Mouse (Mus musculus) embryonic facial prominence, embryonic 14.5 days (tissue): ENCODE data around the gene Lman1l. TPM values are rescaled to one million over a fixed set of nuclear protein-coding genes. Genes with fewer than 3 reads are reported as not detected.
A peak's percentile ranks its signal among the peaks of the same experiment; 100 is the strongest.

Experiments used
- ATAC-seq: fragments of 200-750 bp; cut with Nextera tagmentation; 2 replicates; pipeline ENCODE4 v1.8.0; 2017; ENCODE audit warnings: low read depth, moderate number of reproducible peaks, moderate TSS enrichment
- DNase-seq: peaks from one replicate; pipeline ENCODE4 v3.0.0-alpha.2; 2015; ENCODE audit warnings: low spot score
- H3K27ac ChIP-seq: fragments of 300-500 bp; sonication (generic); replicated peaks from 2 replicates; pipeline ENCODE4 v1.5.1; 2014; ENCODE audit warnings: low read depth, mild to moderate bottlenecking, low read length, moderate library complexity
- H3K27me3 ChIP-seq: fragments of 300-500 bp; sonication (generic); replicated peaks from 2 replicates; pipeline ENCODE4 v1.6.1; 2014; ENCODE audit warnings: low read length; ENCODE audit not compliant: control insufficient read depth, insufficient read depth
- H3K36me3 ChIP-seq: fragments of 300-500 bp; sonication (generic); 2 replicates; pipeline ENCODE4 v1.6.1; 2014; ENCODE audit warnings: low read length, mixed read lengths; ENCODE audit not compliant: control insufficient read depth, insufficient read depth
- H3K4me1 ChIP-seq: fragments of 300-500 bp; sonication (generic); 2 replicates; pipeline ENCODE4 v1.6.1; 2014; ENCODE audit warnings: antibody characterized with exemption, low read length; ENCODE audit not compliant: control insufficient read depth, insufficient read depth
- H3K4me2 ChIP-seq: fragments of 300-500 bp; sonication (generic); 2 replicates; pipeline ENCODE4 v1.6.1; 2014; ENCODE audit warnings: low read depth, mild to moderate bottlenecking, low read length, moderate library complexity, mixed read lengths
- H3K4me3 ChIP-seq: fragments of 300-500 bp; sonication (generic); 2 replicates; pipeline ENCODE4 v1.5.1; 2014; ENCODE audit warnings: low read depth, mild to moderate bottlenecking, low read length
- H3K9ac ChIP-seq: fragments of 300-500 bp; sonication (generic); 2 replicates; pipeline ENCODE4 v1.6.1; 2014; ENCODE audit warnings: low read depth, mild to moderate bottlenecking, low read length, moderate library complexity, mixed read lengths
- H3K9me3 ChIP-seq: fragments of 300-500 bp; sonication (generic); 2 replicates; pipeline ENCODE4 v1.6.1; 2016; ENCODE audit warnings: low read length; ENCODE audit not compliant: control insufficient read depth
- WGBS: fragments of 180-500 bp; shearing (Covaris S2); extraction: QIAGEN DNeasy Blood & Tissue Kit; methylation state at CpG from one replicate; pipeline ENCODE4 v1.1.7; 2014; 5-methylcytosine and 5-hydroxymethylcytosine counted together
- polyA plus RNA-seq: library from polyadenylated mRNA; unstranded; fragments of >200 nt; fragmentation: Nextera tagmentation; extraction: Ambion mirVana; gene quantifications from 2 replicates; pipeline ENCODE4 v1.2.1, GENCODE M21; 2014

Lman1l gene
- polyA plus RNA-seq, 1 experiment from 2014 or later, result not detected

- Histone ChIP-seq H3K36me3 (0 out of 2 replicates have a peak, but pooled peaks cover 7% of the 10 kb centered on the region), H3K27me3 (no peaks in the 10 kb centered on the region), H3K9ac (peak overlapping the region; percentile 96), H3K4me2 (peak overlapping the region; percentile 83), H3K27ac (0 out of 2 replicates have a peak overlapping the region, but pooled peaks have one; percentile 13), H3K4me3 (peak overlapping the region; percentile 84), H3K9me3 (no peaks in the 10 kb centered on the region), H3K4me1 (peaks cover 40% of the 10 kb centered on the region)
- ATAC-seq, result no peak
- WGBS, result 23% methylated on average over 7 of the region's 7 CpGs
- DNase-seq, result no peak
Measured at GRCm38 (mm10) chr9:57643856-57644180, 23.2 kb upstream of the Lman1l start.

- DNase-seq (no peak), ATAC-seq (no peak)
- Histone ChIP-seq H3K9ac (peak overlapping the region; percentile 96), H3K4me1 (peaks cover 45% of the 10 kb centered on the region), H3K27me3 (no peaks in the 10 kb centered on the region), H3K4me3 (peak overlapping the region; percentile 84), H3K27ac (0 out of 2 replicates have a peak overlapping the region, but pooled peaks have one; percentile 13), H3K36me3 (0 out of 2 replicates have a peak, but pooled peaks cover 7% of the 10 kb centered on the region), H3K9me3 (no peaks in the 10 kb centered on the region), H3K4me2 (peak overlapping the region; percentile 83)
- WGBS, result 57% methylated on average over 9 of the region's 9 CpGs
Measured at GRCm38 (mm10) chr9:57643169-57643855, 22.7 kb upstream of the Lman1l start.

- Histone ChIP-seq H3K9me3 (no peaks in the 10 kb centered on the region), H3K4me2 (no peak overlapping the region), H3K4me1 (peaks cover 53% of the 10 kb centered on the region), H3K9ac (no peak overlapping the region), H3K27ac (no peak overlapping the region), H3K36me3 (0 out of 2 replicates have a peak, but pooled peaks cover 7% of the 10 kb centered on the region), H3K4me3 (no peak overlapping the region), H3K27me3 (no peaks in the 10 kb centered on the region)
- ATAC-seq (no peak), DNase-seq (no peak)
- WGBS, result 73% methylated on average over 13 of the region's 13 CpGs
Measured at GRCm38 (mm10) chr9:57641775-57642550, 21.4 kb upstream of the Lman1l start.

DNA sequence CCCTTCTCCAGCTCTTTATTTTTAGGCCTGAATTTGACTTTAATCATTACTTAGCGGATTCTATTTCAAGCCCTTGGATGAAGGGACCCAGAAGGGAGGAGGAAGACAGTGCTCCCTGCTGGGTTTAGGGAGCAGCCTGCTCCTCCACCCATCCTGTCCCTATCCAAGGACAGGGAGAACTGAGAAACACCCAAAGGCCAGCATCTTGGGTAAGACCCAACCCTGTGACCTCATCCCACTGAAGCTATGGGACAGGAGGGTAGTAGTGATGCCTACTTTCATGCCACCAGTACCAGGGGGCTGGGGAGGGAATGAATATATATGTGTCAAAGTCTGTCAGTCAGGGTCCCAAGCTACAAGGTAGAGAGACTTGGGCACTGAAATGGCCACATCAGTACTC, 20.4 kb upstream of the Lman1l start:
- Histone ChIP-seq H3K27me3 (no peaks in the 10 kb centered on the region), H3K4me1 (peaks cover 53% of the 10 kb centered on the region), H3K4me3 (no peak overlapping the region; the same call in 1 of the 2 replicates), H3K4me2 (peak overlapping the region; percentile 49), H3K9ac (peak overlapping the region; percentile 5), H3K27ac (peak overlapping the region; percentile 88), H3K36me3 (0 out of 2 replicates have a peak, but pooled peaks cover 11% of the 10 kb centered on the region), H3K9me3 (no peaks in the 10 kb centered on the region)
- 75% methylated on average over 1 of the region's 1 CpGs for WGBS
- DNase-seq, result no peak
- no peak for ATAC-seq

GRCm38 (mm10) chr9:57640384-57640783, 19.8 kb upstream of the Lman1l start:
- ATAC-seq, result peak; percentile 82
- peak overlapping the region; percentile 49 for H3K4me2 ChIP-seq
- H3K9ac ChIP-seq, result peak overlapping the region; percentile 5
- WGBS, result 7% methylated on average over 15 of the region's 15 CpGs
- H3K36me3 ChIP-seq, result 0 out of 2 replicates have a peak, but pooled peaks cover 11% of the 10 kb centered on the region
- H3K9me3 ChIP-seq, result no peaks in the 10 kb centered on the region
- peak overlapping the region; percentile 23 for H3K4me3 ChIP-seq
- peak; percentile 91 for DNase-seq
- H3K27ac ChIP-seq, result peak overlapping the region; percentile 88
- H3K4me1 ChIP-seq, result peaks cover 53% of the 10 kb centered on the region
- H3K27me3 ChIP-seq, result no peaks in the 10 kb centered on the region

DNA sequence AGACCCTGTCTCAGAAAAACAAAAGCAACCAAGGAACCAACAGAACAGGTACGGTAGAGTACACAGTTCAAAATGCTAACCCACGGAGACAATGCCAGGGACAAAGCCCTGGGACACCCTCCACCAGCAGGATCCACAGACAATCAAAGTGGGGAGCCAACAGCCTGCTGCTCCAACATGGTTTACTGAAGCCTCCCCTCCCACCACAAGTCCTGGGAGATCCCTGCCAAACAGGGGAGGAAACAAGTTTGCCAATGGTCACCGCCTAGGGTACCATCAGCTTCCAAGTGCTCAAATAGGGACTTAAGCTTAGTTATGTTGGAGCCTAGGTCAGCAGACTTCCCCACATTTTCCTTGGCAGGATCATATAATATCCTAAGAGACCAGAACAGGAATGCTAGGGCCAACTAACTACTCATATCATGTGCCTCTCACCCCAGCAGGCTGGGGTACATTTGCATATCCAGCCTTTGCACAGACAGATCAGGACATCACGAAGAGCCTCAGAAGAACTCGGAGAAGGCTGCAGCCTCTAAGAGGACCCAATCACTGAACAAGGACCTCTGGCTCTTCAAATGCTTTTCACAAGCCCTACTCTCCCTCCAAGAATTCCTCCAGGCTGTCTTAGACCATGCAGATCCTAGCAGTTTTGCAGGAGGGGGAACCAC, 19.2 kb upstream of the Lman1l start:
- ATAC-seq (no peak), DNase-seq (no peak)
- peak overlapping the region; percentile 32; the same call in 1 of the 2 replicates for H3K9ac ChIP-seq
- peak overlapping the region; percentile 23; the same call in 1 of the 2 replicates for H3K4me3 ChIP-seq
- H3K4me2 ChIP-seq, result peak overlapping the region; percentile 49
- no peaks in the 10 kb centered on the region for H3K9me3 ChIP-seq
- peaks cover 53% of the 10 kb centered on the region for H3K4me1 ChIP-seq
- H3K27me3 ChIP-seq, result no peaks in the 10 kb centered on the region
- H3K36me3 ChIP-seq, result 0 out of 2 replicates have a peak, but pooled peaks cover 11% of the 10 kb centered on the region
- H3K27ac ChIP-seq, result peak overlapping the region; percentile 88
- WGBS, result 41% methylated on average over 5 of the region's 5 CpGs

GRCm38 (mm10) chr9:57638651-57639459, 18.3 kb upstream of the Lman1l start:
- DNase-seq (peak; percentile 38), ATAC-seq (no peak)
- H3K9me3 ChIP-seq, result no peaks in the 10 kb centered on the region
- H3K4me3 ChIP-seq, result no peak overlapping the region
- peak overlapping the region; percentile 50 for H3K9ac ChIP-seq
- peak overlapping the region; percentile 49 for H3K4me2 ChIP-seq
- H3K4me1 ChIP-seq, result peaks cover 49% of the 10 kb centered on the region
- 0 out of 2 replicates have a peak, but pooled peaks cover 11% of the 10 kb centered on the region for H3K36me3 ChIP-seq
- WGBS, result 14% methylated on average over 8 of the region's 8 CpGs
- H3K27me3 ChIP-seq, result no peaks in the 10 kb centered on the region
- peak overlapping the region; percentile 88 for H3K27ac ChIP-seq
